In the genomic region with DNA sequence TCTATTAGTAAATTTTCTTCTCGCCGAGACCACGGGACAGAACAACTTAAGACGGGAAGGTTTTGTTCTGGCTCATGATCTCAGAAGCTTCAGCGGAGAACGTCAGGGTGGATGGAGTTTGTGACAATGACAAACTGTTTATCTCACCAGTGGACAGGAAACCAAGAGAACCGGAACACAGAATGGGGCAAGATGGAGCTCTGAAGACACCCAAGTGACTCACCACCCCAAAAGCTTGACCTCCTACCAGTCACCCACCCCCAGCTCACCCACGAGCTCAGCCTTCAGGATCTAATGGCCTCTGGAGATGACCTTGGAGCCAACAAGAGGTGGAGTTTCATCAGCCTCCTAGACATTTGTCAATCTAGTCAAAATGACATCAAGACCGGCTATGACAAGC, we compare ENCODE assay signal across 24 mouse cellular contexts. TPM values are rescaled to one million over a fixed set of nuclear protein-coding genes. Genes with fewer than 3 reads are reported as not detected.
DNase-seq lines count a peak whose midpoint lies in the region; ATAC-seq and TF ChIP-seq lines count a peak whose summit lies in the region.
"Had no signal": no experiment of that assay in that cellular context is flagged by ENCODE, and none has a peak within 500 bp of the region (broad histone marks: within the 10 kb centered on the region; RNA-seq: fewer than 3 reads in every experiment).

No protein-coding gene starts in this region.

- H3K9me3 ChIP-seq in liver, postnatal 0 days (ENCODE audit: low read length), result no peaks in the 10 kb centered on the region
- no peaks in the 10 kb centered on the region for H3K9me3 ChIP-seq in liver, embryonic 12.5 days (replicated peaks)
- H3K9me3 ChIP-seq: heart, embryonic 15.5 days; hindbrain, embryonic 13.5 days had no signal

- ATAC-seq in liver, postnatal 0 days, result peak; percentile 27; the same call in 1 of the 2 replicates
- no peak for ATAC-seq in liver, embryonic 12.5 days
- peak; percentile 30 for ATAC-seq in granulocyte monocyte progenitor cell, adult 5-6 weeks (replicated peaks; ENCODE audit: poor library complexity, severe bottlenecking)
- ATAC-seq in megakaryocyte, adult 5-6 weeks (ENCODE audit: poor library complexity, severe bottlenecking), result peak; percentile 87
- ATAC-seq: activated CD4-positive, CD25-positive, alpha-beta regulatory T cell, adult 4 months; forebrain, embryonic 14.5 days; hindbrain, postnatal 0 days; Patski had no signal

- intact Hi-C loops in gastrocnemius, adult 2 months (cut with DNase I), result no loop called here

- peaks cover 16% of the 10 kb centered on the region for H3K4me1 ChIP-seq in liver, postnatal 0 days (ENCODE audit: insufficient read depth)
- peaks cover 21% of the 10 kb centered on the region for H3K4me1 ChIP-seq in liver, embryonic 12.5 days

- no peak overlapping the region for H3K4me3 ChIP-seq in liver, postnatal 0 days (ENCODE audit: low read depth, low read length)
- no peak overlapping the region for H3K4me3 ChIP-seq in liver, embryonic 12.5 days
- H3K4me3 ChIP-seq in gastrocnemius, adult 2 months, result no peak overlapping the region
- H3K4me3 ChIP-seq: erythroblast, embryonic 14.5 days; forebrain, embryonic 10.5 days; heart, adult 2 months; heart, embryonic 15.5 days; hindbrain, embryonic 13.5 days had no signal

- H3K4me2 ChIP-seq in liver, postnatal 0 days (ENCODE audit: low read depth, low read length), result no peak overlapping the region
- no peak overlapping the region for H3K4me2 ChIP-seq in liver, embryonic 12.5 days
- H3K4me2 ChIP-seq: heart, embryonic 11.5 days; heart, embryonic 15.5 days; hindbrain, embryonic 13.5 days had no signal

- TF ChIP-seq CTCF in liver, postnatal 0 days (IDR thresholded peaks at IDR 0.05; ENCODE audit: low read depth), result no peak
- TF ChIP-seq CTCF in gastrocnemius, adult 2 months (IDR thresholded peaks at IDR 0.05), result no peak

- H3K27me3 ChIP-seq in liver, postnatal 0 days (ENCODE audit: insufficient read depth, low read length), result no peaks in the 10 kb centered on the region
- H3K27me3 ChIP-seq in liver, embryonic 12.5 days (replicated peaks), result peaks cover 21% of the 10 kb centered on the region

- H3K36me3 ChIP-seq in liver, postnatal 0 days (replicated peaks; ENCODE audit: insufficient read depth, low read length), result no peaks in the 10 kb centered on the region
- H3K36me3 ChIP-seq in liver, embryonic 12.5 days, result no peaks in the 10 kb centered on the region
- H3K36me3 ChIP-seq: forebrain, embryonic 10.5 days; heart, embryonic 15.5 days; hindbrain, embryonic 13.5 days had no signal

- H3K9ac ChIP-seq in liver, postnatal 0 days (replicated peaks), result no peak overlapping the region
- no peak overlapping the region for H3K9ac ChIP-seq in liver, embryonic 12.5 days
- H3K9ac ChIP-seq: heart, embryonic 15.5 days; hindbrain, embryonic 13.5 days had no signal

- WGBS in liver, postnatal 0 days (ENCODE audit: insufficient replicate concordance), result 72% methylated on average over 9 of the region's 9 CpGs
- 73% methylated on average over 9 of the region's 9 CpGs for WGBS in liver, embryonic 12.5 days (ENCODE audit: insufficient replicate concordance)

- no peak for DNase-seq in liver, postnatal 0 days
- peak; percentile 94 for DNase-seq in 416B (ENCODE audit: low read depth)
- no peak for DNase-seq in layer of hippocampus, postnatal 36 days
- no peak for DNase-seq in gastrocnemius, adult 2 months
- no peak for DNase-seq in adrenal gland, postnatal 36 days
- DNase-seq: adrenal gland, postnatal 14 days; cerebellum, adult 11-12 months; cerebellum, adult 9-10 months; cerebellum, postnatal 25 days; gastrocnemius, postnatal 36 days; heart, adult 2 months; heart, postnatal 14 days had no signal

- no peak for TF ChIP-seq EP300 in liver, postnatal 0 days (IDR thresholded peaks at IDR 0.05; ENCODE audit: low read depth)

- peak overlapping the region; percentile 55; the same call in 1 of the 2 replicates for H3K27ac ChIP-seq in liver, postnatal 0 days (ENCODE audit: low read depth)
- H3K27ac ChIP-seq in liver, embryonic 12.5 days, result no peak overlapping the region
- no peak overlapping the region for H3K27ac ChIP-seq in gastrocnemius, adult 2 months
- H3K27ac ChIP-seq: heart, adult 2 months; heart, embryonic 15.5 days; hindbrain, embryonic 13.5 days; hindbrain, postnatal 0 days had no signal

RNA-seq across cellular contexts. Expression of a gene that starts 5.0 kb away (rescaled TPM):
- 3.2 and 3.4 TPM in 2 replicates for polyA plus RNA-seq in liver, postnatal 0 days (2015; fragmentation: Nextera tagmentation; extraction: Ambion mirVana)
- 7.2 and 9.8 TPM in 2 replicates for polyA plus RNA-seq in liver, embryonic 12.5 days (2016; fragmentation: Nextera tagmentation; extraction: Ambion mirVana)
- total RNA-seq in granulocyte monocyte progenitor cell, adult 5-6 weeks (2014; fragmentation: Nextera tagmentation), result 11.1 and 13.4 TPM in 2 replicates
- 4.2 and 7.8 TPM in 2 replicates for total RNA-seq in granulocyte monocyte progenitor cell, adult 5-6 weeks (2017)
- total RNA-seq in megakaryocyte, adult 5-6 weeks (2015), result 1.9 and 2.8 TPM in 2 replicates
- 2.3 and 3.2 TPM in 2 replicates for total RNA-seq in megakaryocyte, adult 5-6 weeks (2017)
- total RNA-seq in layer of hippocampus, postnatal 36 days (2021), result 10 to 100 TPM; 22.0 to 25.7 TPM
- 1 to 10 TPM in 1 of 2 experiments, under 1 TPM in 1; 0.46 to 2.4 TPM for total RNA-seq in gastrocnemius, adult 2 months (2021)
- 10 to 100 TPM in 1 of 2 experiments, 1 to 10 TPM in 1; 9.3 to 14.1 TPM for total RNA-seq in adrenal gland, postnatal 36 days (2021)
- polyA plus RNA-seq: activated CD4-positive, CD25-positive, alpha-beta regulatory T cell, adult 4 months; Patski had no signal

RNA-seq across cellular contexts. Expression of a gene that starts 27.1 kb away (rescaled TPM):
- polyA plus RNA-seq in liver, postnatal 0 days (2015; fragmentation: Nextera tagmentation; extraction: Ambion mirVana), result 18.9 and 21.5 TPM in 2 replicates
- 10.8 and 11.6 TPM in 2 replicates for polyA plus RNA-seq in liver, embryonic 12.5 days (2016; fragmentation: Nextera tagmentation; extraction: Ambion mirVana)
- 288 and 331 TPM in 2 replicates for total RNA-seq in granulocyte monocyte progenitor cell, adult 5-6 weeks (2014; fragmentation: Nextera tagmentation)
- 99.4 and 109 TPM in 2 replicates for total RNA-seq in granulocyte monocyte progenitor cell, adult 5-6 weeks (2017)
- total RNA-seq in megakaryocyte, adult 5-6 weeks (2015), result 718 and 733 TPM in 2 replicates
- total RNA-seq in megakaryocyte, adult 5-6 weeks (2017), result 291 and 312 TPM in 2 replicates
- 10 to 100 TPM; 30.2 to 30.3 TPM for total RNA-seq in layer of hippocampus, postnatal 36 days (2021)
- total RNA-seq in gastrocnemius, adult 2 months (2021), result 1 to 10 TPM in 1 of 2 experiments, under 1 TPM in 1; 0.89 to 1.3 TPM
- total RNA-seq in adrenal gland, postnatal 36 days (2021), result 1 to 10 TPM; 2.5 to 4.1 TPM

RNA-seq across cellular contexts. Expression of a gene that starts 32.8 kb away (rescaled TPM):
- 109 TPM in 2 replicates for polyA plus RNA-seq in liver, postnatal 0 days (2015; fragmentation: Nextera tagmentation; extraction: Ambion mirVana)
- polyA plus RNA-seq in liver, embryonic 12.5 days (2016; fragmentation: Nextera tagmentation; extraction: Ambion mirVana), result 109 and 112 TPM in 2 replicates
- total RNA-seq in granulocyte monocyte progenitor cell, adult 5-6 weeks (2014; fragmentation: Nextera tagmentation), result 81.9 and 100 TPM in 2 replicates
- total RNA-seq in granulocyte monocyte progenitor cell, adult 5-6 weeks (2017), result 101 and 111 TPM in 2 replicates
- 107 and 114 TPM in 2 replicates for total RNA-seq in megakaryocyte, adult 5-6 weeks (2015)
- total RNA-seq in megakaryocyte, adult 5-6 weeks (2017), result 80.8 and 95.5 TPM in 2 replicates
- total RNA-seq in layer of hippocampus, postnatal 36 days (2021), result 100 to 1,000 TPM; 110 to 126 TPM
- 100 to 1,000 TPM; 142 to 160 TPM for total RNA-seq in gastrocnemius, adult 2 months (2021)
- total RNA-seq in adrenal gland, postnatal 36 days (2021), result 100 to 1,000 TPM; 612 to 984 TPM

RNA-seq across cellular contexts. Expression of a gene that starts 33.0 kb away (rescaled TPM):
- polyA plus RNA-seq in liver, postnatal 0 days (2015; fragmentation: Nextera tagmentation; extraction: Ambion mirVana), result 6.9 and 7.9 TPM in 2 replicates
- 39.9 and 40.4 TPM in 2 replicates for polyA plus RNA-seq in liver, embryonic 12.5 days (2016; fragmentation: Nextera tagmentation; extraction: Ambion mirVana)
- total RNA-seq in granulocyte monocyte progenitor cell, adult 5-6 weeks (2014; fragmentation: Nextera tagmentation), result 29.2 and 29.7 TPM in 2 replicates
- 31.1 and 38.5 TPM in 2 replicates for total RNA-seq in granulocyte monocyte progenitor cell, adult 5-6 weeks (2017)
- total RNA-seq in megakaryocyte, adult 5-6 weeks (2015), result 9.9 and 11.9 TPM in 2 replicates
- 26.1 and 28.3 TPM in 2 replicates for total RNA-seq in megakaryocyte, adult 5-6 weeks (2017)
- 10 to 100 TPM; 51.2 to 56.8 TPM for total RNA-seq in layer of hippocampus, postnatal 36 days (2021)
- total RNA-seq in gastrocnemius, adult 2 months (2021), result 1 to 10 TPM; 8.0 to 9.2 TPM
- total RNA-seq in adrenal gland, postnatal 36 days (2021), result 10 to 100 TPM; 30.0 to 33.3 TPM

Comparison
In these comparisons a context has a peak if more than half of its experiments do, and no peak if none do; other contexts are left out.
1. RNA of a gene that starts 27.1 kb away (total RNA-seq): 291 to 733 TPM in megakaryocyte, adult 5-6 weeks, 99.4 to 331 TPM in granulocyte monocyte progenitor cell, adult 5-6 weeks and 30.2 to 30.3 TPM in layer of hippocampus, postnatal 36 days; 2.5 to 4.1 TPM in adrenal gland, postnatal 36 days and 0.89 to 1.3 TPM in gastrocnemius, adult 2 months; every median in the first group is over 4 times any median in the second.